Mouse (Mus musculus): Measurements from ENCODE around the gene Kif23. TPM values are rescaled to one million over a fixed set of nuclear protein-coding genes. Genes with fewer than 3 reads are reported as not detected.

The Kif23 gene
- polyA plus RNA-seq, 1 experiment from 2014 or later, result 104 TPM

GRCm38 (mm10) chr9:61867659-61868058 lies 78.9 kb downstream of the Kif23 start:
- WGBS, result 73% methylated on average over 11 of the region's 11 CpGs

More at GRCm38 (mm10) chr9:61867659-61868058, 78.9 kb downstream of the Kif23 start:
- Histone ChIP-seq H3K4me3 (replicated peaks) (no peak overlapping the region), H3K4me1 (peaks cover 23% of the 10 kb centered on the region), H3K9ac (no peak overlapping the region), H3K27me3 (peaks cover 14% of the 10 kb centered on the region; the same call in 1 of the 2 replicates), H3K4me2 (no peak overlapping the region), H3K36me3 (replicated peaks) (no peaks in the 10 kb centered on the region), H3K27ac (0 out of 2 replicates have a peak overlapping the region, but pooled peaks have one; percentile 19), H3K9me3 (0 out of 2 replicates have a peak, but pooled peaks cover 6% of the 10 kb centered on the region)
- ATAC-seq (ENCODE audit: low FRiP score), result no peak

Other genes with a start within 250 kb of the Kif23 start
- gene Rplp1, start 32.2 kb downstream of the Kif23 start, polyA plus RNA-seq (2016; fragmentation: Nextera tagmentation; extraction: Ambion mirVana), result 758 and 840 TPM in 2 replicates
- gene Paqr5, start 80.1 kb upstream of the Kif23 start, polyA plus RNA-seq (2016; fragmentation: Nextera tagmentation; extraction: Ambion mirVana), result 0.47 and 0.56 TPM in 2 replicates
- gene Glce, start 175.9 kb upstream of the Kif23 start, polyA plus RNA-seq (2016; fragmentation: Nextera tagmentation; extraction: Ambion mirVana), result 17.9 and 19.6 TPM in 2 replicates

Data from forebrain, embryonic 12.5 days (tissue).